Mouse (Mus musculus) layer of hippocampus, adult 2 months (tissue): Measurements from ENCODE around the gene Vsnl1. TPM values are rescaled to one million over a fixed set of nuclear protein-coding genes. Genes with fewer than 3 reads are reported as not detected.

ENCODE experiments used
- DNase-seq, 2 experiments: peaks; one replicate each; pipeline ENCODE4 v3.0.0; 2022; ENCODE audit warnings: low spot score in 2 of 2
- H3K27ac ChIP-seq: fragments of 200-600 bp; 2 replicates; pipeline ENCODE4 v1.8.1; 2022
- H3K4me3 ChIP-seq: fragments of 200-600 bp; 2 replicates; pipeline ENCODE4 v1.8.1; 2022; ENCODE audit warnings: mild to moderate bottlenecking
- CTCF ChIP-seq: fragments of 200-600 bp; conservative IDR thresholded peaks from 2 replicates; pipeline ENCODE4 v1.8.1; 2022; ENCODE audit warnings: antibody characterized with exemption, mild to moderate bottlenecking, moderate library complexity
- total RNA-seq, 2 experiments: library from RNA; stranded (reverse); gene quantifications; 2 replicates each; pipeline ENCODE4 v1.2.3; 2021

Vsnl1 gene
- total RNA-seq, 2 experiments from 2014 or later, result 384 to 415 TPM

GRCm38 (mm10) chr12:11362435-11362834, 74.0 kb downstream of the Vsnl1 start:
- Histone ChIP-seq H3K27ac (no peak overlapping the region), H3K4me3 (no peak overlapping the region)
- no peak for DNase-seq
- no peak for TF ChIP-seq CTCF

GRCm38 (mm10) chr12:11350895-11351294, 85.5 kb downstream of the Vsnl1 start:
- no peak overlapping the region for H3K27ac ChIP-seq
- no peak overlapping the region for H3K4me3 ChIP-seq
- DNase-seq, result peak; percentile 68 to 80
- peak; percentile 75 for TF ChIP-seq CTCF

- Histone ChIP-seq H3K4me3 (no peak overlapping the region), H3K27ac (peak overlapping the region; percentile 39; the same call in 1 of the 2 replicates)
- TF ChIP-seq CTCF, result no peak
- no peak for DNase-seq
These were observed 86.5 kb downstream of the Vsnl1 start for GRCm38 (mm10) chr12:11349870-11350269.

GRCm38 (mm10) chr12:11348423-11348822, 88.0 kb downstream of the Vsnl1 start:
- Histone ChIP-seq H3K4me3 (no peak overlapping the region), H3K27ac (no peak overlapping the region; the same call in 1 of the 2 replicates)
- DNase-seq, result peak; percentile 36 to 58
- TF ChIP-seq CTCF, result no peak

- Histone ChIP-seq H3K27ac (no peak overlapping the region), H3K4me3 (no peak overlapping the region)
- no peak for TF ChIP-seq CTCF
- no peak for DNase-seq
These were observed 90.5 kb downstream of the Vsnl1 start for GRCm38 (mm10) chr12:11345963-11346362.

- no peak for TF ChIP-seq CTCF
- no peak overlapping the region for H3K27ac ChIP-seq
- H3K4me3 ChIP-seq, result no peak overlapping the region
- no peak for DNase-seq
These were observed 94.3 kb downstream of the Vsnl1 start for GRCm38 (mm10) chr12:11342020-11342600.

- no peak for TF ChIP-seq CTCF
- H3K27ac ChIP-seq, result no peak overlapping the region
- DNase-seq, result no peak
- H3K4me3 ChIP-seq, result no peak overlapping the region
These were observed 98.2 kb downstream of the Vsnl1 start for GRCm38 (mm10) chr12:11338251-11338650.

DNA sequence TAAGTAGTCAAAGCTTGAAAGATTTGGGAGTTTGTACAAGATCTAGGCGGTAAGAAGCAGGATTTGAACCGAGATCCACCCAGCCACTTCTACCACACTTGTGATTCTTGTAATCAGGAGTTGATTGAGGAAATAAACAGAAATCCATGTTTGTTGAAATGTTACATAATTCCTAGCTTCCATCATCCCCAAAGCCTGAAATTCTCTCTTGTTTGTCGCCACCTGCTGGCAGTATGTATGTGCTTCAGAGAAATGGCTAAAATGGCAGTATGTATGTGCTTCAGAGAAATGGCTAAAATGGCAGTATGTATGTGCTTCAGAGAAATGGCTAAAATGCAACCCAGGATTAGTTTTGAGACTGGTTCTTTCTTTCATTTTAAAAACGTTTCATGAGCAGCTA, 99.6 kb downstream of the Vsnl1 start:
- no peak overlapping the region for H3K27ac ChIP-seq
- no peak overlapping the region for H3K4me3 ChIP-seq
- peak in 1 of 2 experiments; percentile 50 for DNase-seq
- TF ChIP-seq CTCF, result peak; percentile 87

DNA sequence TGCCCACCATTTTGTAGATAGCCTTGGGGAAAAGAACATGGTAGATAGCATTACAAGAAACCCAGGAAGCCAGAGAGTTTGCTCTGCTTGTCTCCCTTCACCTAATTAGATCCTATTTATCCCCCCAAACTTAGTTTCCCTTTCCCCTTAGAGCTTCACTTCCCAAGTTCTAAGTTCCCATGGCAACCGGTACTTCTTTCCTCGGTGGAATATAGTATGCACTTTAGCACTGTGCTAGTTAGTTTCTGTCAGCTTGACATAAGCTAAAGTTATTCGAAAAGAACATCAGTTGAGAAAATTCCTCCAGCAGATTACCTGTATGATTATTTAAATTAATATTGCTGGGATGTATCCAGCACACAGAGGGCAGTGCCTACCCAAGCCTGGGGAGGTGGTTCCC, 109.9 kb downstream of the Vsnl1 start:
- DNase-seq, result peak in 1 of 2 experiments; percentile 3
- Histone ChIP-seq H3K4me3 (no peak overlapping the region), H3K27ac (no peak overlapping the region)
- no peak for TF ChIP-seq CTCF

- TF ChIP-seq CTCF, result no peak
- H3K27ac ChIP-seq, result no peak overlapping the region
- no peak overlapping the region for H3K4me3 ChIP-seq
- DNase-seq, result no peak
These were observed 111.9 kb downstream of the Vsnl1 start for GRCm38 (mm10) chr12:11324480-11324879.

- TF ChIP-seq CTCF, result no peak
- DNase-seq, result no peak
- H3K27ac ChIP-seq, result no peak overlapping the region
These were observed 118.7 kb downstream of the Vsnl1 start for GRCm38 (mm10) chr12:11317671-11318070.

GRCm38 (mm10) chr12:11313840-11314239, 122.6 kb downstream of the Vsnl1 start:
- Histone ChIP-seq H3K27ac (no peak overlapping the region), H3K4me3 (no peak overlapping the region)
- peak; percentile 70 for TF ChIP-seq CTCF
- no peak for DNase-seq

More at GRCm38 (mm10) chr12:11317671-11318070, 118.7 kb downstream of the Vsnl1 start:
- H3K4me3 ChIP-seq, result no peak overlapping the region

DNA sequence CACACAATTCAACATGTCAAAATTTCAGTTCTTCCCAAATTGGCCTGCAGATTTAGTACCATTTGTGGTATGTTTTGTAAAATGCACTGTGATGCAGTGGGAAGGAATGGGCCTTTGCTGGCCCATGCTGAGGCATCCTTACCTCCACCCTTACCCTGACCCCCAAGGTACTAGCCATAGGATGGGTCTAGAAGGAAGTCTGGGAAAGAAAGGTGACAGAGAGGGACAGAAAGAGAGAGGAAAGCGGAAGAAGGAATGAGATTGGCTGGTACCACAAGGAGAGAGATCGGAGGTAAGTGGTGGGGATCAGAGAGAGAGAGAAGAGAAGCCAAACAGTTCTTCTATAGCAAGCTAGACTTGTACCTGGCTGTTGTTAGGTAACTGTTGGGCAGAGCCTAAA, 125.3 kb downstream of the Vsnl1 start:
- TF ChIP-seq CTCF, result no peak
- DNase-seq, result no peak
- no peak overlapping the region for H3K27ac ChIP-seq
- H3K4me3 ChIP-seq, result no peak overlapping the region
